Mouse (Mus musculus) hindbrain, postnatal 0 days (tissue): ENCODE measurements at regions not wholly inside any gene's neighbourhood (a gene's known extent, or its start where the extent isn't known, plus 50 kb on each side); places are given as distances from the start of the nearest gene placed in this dataset.

ENCODE experiments used
- ATAC-seq: fragments of 200-750 bp; cut with Nextera tagmentation; 2 replicates; pipeline ENCODE4 v1.8.0; 2017; ENCODE audit warnings: mild to moderate bottlenecking, moderate TSS enrichment, moderate library complexity
- DNase-seq: peaks from one replicate; pipeline ENCODE4 v3.0.0-alpha.2; 2015; ENCODE audit warnings: low spot score
- H3K27ac ChIP-seq: fragments of 300-500 bp; sonication (generic); 2 replicates; pipeline ENCODE4 v1.5.1; 2014; ENCODE audit warnings: mild to moderate bottlenecking
- H3K27me3 ChIP-seq: fragments of 300-500 bp; sonication (generic); 2 replicates; pipeline ENCODE4 v1.6.1; 2014; ENCODE audit warnings: low read length, mixed read lengths; ENCODE audit not compliant: insufficient read depth
- H3K36me3 ChIP-seq: fragments of 300-500 bp; sonication (generic); 2 replicates; pipeline ENCODE4 v1.6.1; 2014; ENCODE audit warnings: low read length, mixed read lengths; ENCODE audit not compliant: insufficient read depth
- H3K4me1 ChIP-seq: fragments of 300-500 bp; sonication (generic); 2 replicates; pipeline ENCODE4 v1.6.1; 2014; ENCODE audit warnings: antibody characterized with exemption, low read length, mixed read lengths; ENCODE audit not compliant: insufficient read depth
- H3K4me2 ChIP-seq: fragments of 300-500 bp; sonication (generic); 2 replicates; pipeline ENCODE4 v1.6.1; 2014; ENCODE audit warnings: low read depth, mild to moderate bottlenecking, low read length, moderate library complexity, mixed read lengths
- H3K4me3 ChIP-seq: fragments of 300-500 bp; sonication (generic); 2 replicates; pipeline ENCODE4 v1.5.1; 2014; ENCODE audit warnings: low read length
- H3K9ac ChIP-seq: fragments of 300-500 bp; sonication (generic); replicated peaks from 2 replicates; pipeline ENCODE4 v1.6.1; 2014; ENCODE audit warnings: mild to moderate bottlenecking, low read length, moderate library complexity, mixed read lengths
- H3K9me3 ChIP-seq: fragments of 300-500 bp; sonication (generic); 2 replicates; pipeline ENCODE4 v1.6.1; 2016; ENCODE audit warnings: low read length, mixed read lengths
- CTCF ChIP-seq: IDR thresholded peaks from 2 replicates; pipeline ENCODE4 v1.5.1; 2016; ENCODE audit warnings: antibody characterized with exemption, control low read depth, low read depth
- WGBS: fragments of 180-500 bp; shearing (Covaris S2); extraction: QIAGEN DNeasy Blood & Tissue Kit; methylation state at CpG from one replicate; pipeline ENCODE4 v1.1.7; 2014; 5-methylcytosine and 5-hydroxymethylcytosine counted together

GRCm38 (mm10) chr9:86205041-86205440 is 259.7 kb downstream of the Ube2cbp start:
- DNase-seq (no peak), ATAC-seq (no peak)
- WGBS, result 66% methylated on average over 3 of the region's 3 CpGs

GRCm38 (mm10) chr9:86208334-86208925 is 256.3 kb downstream of the Ube2cbp start:
- H3K4me3 ChIP-seq, result no peak overlapping the region
- no peaks in the 10 kb centered on the region for H3K36me3 ChIP-seq
- no peak overlapping the region for H3K4me2 ChIP-seq
- DNase-seq (peak; percentile 30), ATAC-seq (no peak)
- H3K27ac ChIP-seq, result no peak overlapping the region
- H3K9ac ChIP-seq, result no peak overlapping the region
- no peak for TF ChIP-seq CTCF
- H3K4me1 ChIP-seq, result no peaks in the 10 kb centered on the region
- 66% methylated on average over 5 of the region's 5 CpGs for WGBS
- no peaks in the 10 kb centered on the region for H3K9me3 ChIP-seq
- H3K27me3 ChIP-seq, result no peaks in the 10 kb centered on the region

More at GRCm38 (mm10) chr9:86205041-86205440, 259.7 kb downstream of the Ube2cbp start:
- H3K27ac ChIP-seq, result no peak overlapping the region
- H3K4me3 ChIP-seq, result no peak overlapping the region
- H3K36me3 ChIP-seq, result no peaks in the 10 kb centered on the region
- H3K4me2 ChIP-seq, result no peak overlapping the region
- no peaks in the 10 kb centered on the region for H3K4me1 ChIP-seq
- no peak overlapping the region for H3K9ac ChIP-seq
- H3K27me3 ChIP-seq, result no peaks in the 10 kb centered on the region
- TF ChIP-seq CTCF, result no peak
- H3K9me3 ChIP-seq, result no peaks in the 10 kb centered on the region

GRCm38 (mm10) chr9:86211267-86211666 is 253.5 kb downstream of the Ube2cbp start:
- no peak for ATAC-seq
- no peaks in the 10 kb centered on the region for H3K36me3 ChIP-seq
- no peaks in the 10 kb centered on the region for H3K9me3 ChIP-seq
- H3K9ac ChIP-seq, result no peak overlapping the region
- no peak overlapping the region for H3K4me2 ChIP-seq
- no peak overlapping the region for H3K4me3 ChIP-seq
- H3K4me1 ChIP-seq, result no peaks in the 10 kb centered on the region
- DNase-seq, result no peak
- WGBS, result 94% methylated on average over 3 of the region's 3 CpGs
- H3K27ac ChIP-seq, result no peak overlapping the region
- TF ChIP-seq CTCF, result no peak
- no peaks in the 10 kb centered on the region for H3K27me3 ChIP-seq

- Histone ChIP-seq H3K9ac (no peak overlapping the region), H3K36me3 (no peaks in the 10 kb centered on the region), H3K27me3 (no peaks in the 10 kb centered on the region), H3K4me3 (no peak overlapping the region), H3K4me1 (no peaks in the 10 kb centered on the region), H3K4me2 (no peak overlapping the region), H3K9me3 (no peaks in the 10 kb centered on the region), H3K27ac (no peak overlapping the region)
- no peak for DNase-seq
- 77% methylated on average over 4 of the region's 4 CpGs for WGBS
- ATAC-seq, result no peak
- TF ChIP-seq CTCF, result no peak
Observed at GRCm38 (mm10) chr9:86219669-86220068, 245.1 kb downstream of the Ube2cbp start.

- Histone ChIP-seq H3K27ac (no peak overlapping the region), H3K27me3 (no peaks in the 10 kb centered on the region), H3K36me3 (no peaks in the 10 kb centered on the region), H3K9me3 (no peaks in the 10 kb centered on the region), H3K4me3 (no peak overlapping the region), H3K4me2 (no peak overlapping the region), H3K9ac (no peak overlapping the region), H3K4me1 (no peaks in the 10 kb centered on the region)
- peak; percentile 29 for DNase-seq
- 41% methylated on average over 3 of the region's 3 CpGs for WGBS
- peak; percentile 71 for ATAC-seq
- no peak for TF ChIP-seq CTCF
Observed at GRCm38 (mm10) chr9:86224530-86224929, 240.2 kb downstream of the Ube2cbp start.

GRCm38 (mm10) chr9:86230673-86231350 is 233.9 kb downstream of the Ube2cbp start:
- Histone ChIP-seq H3K36me3 (no peaks in the 10 kb centered on the region), H3K9me3 (no peaks in the 10 kb centered on the region), H3K27ac (no peak overlapping the region), H3K4me3 (no peak overlapping the region), H3K4me1 (0 out of 2 replicates have a peak, but pooled peaks cover 3% of the 10 kb centered on the region), H3K9ac (no peak overlapping the region), H3K4me2 (no peak overlapping the region), H3K27me3 (no peaks in the 10 kb centered on the region)
- ATAC-seq (no peak), DNase-seq (no peak)
- TF ChIP-seq CTCF, result no peak
- 24% methylated on average over 7 of the region's 7 CpGs for WGBS

- H3K9me3 ChIP-seq, result no peaks in the 10 kb centered on the region
- ATAC-seq (no peak), DNase-seq (peak; percentile 30)
- H3K9ac ChIP-seq, result no peak overlapping the region
- H3K4me1 ChIP-seq, result 0 out of 2 replicates have a peak, but pooled peaks cover 3% of the 10 kb centered on the region
- H3K4me3 ChIP-seq, result no peak overlapping the region
- H3K27ac ChIP-seq, result no peak overlapping the region
- no peak for TF ChIP-seq CTCF
- H3K36me3 ChIP-seq, result no peaks in the 10 kb centered on the region
- 24% methylated on average over 5 of the region's 5 CpGs for WGBS
- H3K4me2 ChIP-seq, result no peak overlapping the region
- no peaks in the 10 kb centered on the region for H3K27me3 ChIP-seq
Observed at GRCm38 (mm10) chr9:86231692-86232091, 233.1 kb downstream of the Ube2cbp start.
